Mouse (Mus musculus) heart, postnatal 0 days (tissue): ENCODE results near the gene Tmem44.

Source experiments
- CTCF ChIP-seq: IDR thresholded peaks from 2 replicates; pipeline ENCODE4 v1.5.1; 2016; ENCODE audit warnings: antibody characterized with exemption, control low read depth, low read depth
- EP300 ChIP-seq: IDR thresholded peaks from 2 replicates; pipeline ENCODE4 v1.6.1; 2016; ENCODE audit warnings: antibody characterized with exemption, low read depth

- no peak for TF ChIP-seq CTCF
- no peak for TF ChIP-seq EP300
Observed at GRCm38 (mm10) chr16:30510091-30510490, 40.6 kb downstream of the Tmem44 start.
